Mouse (Mus musculus) cerebellum, adult 8-10 months (tissue): ENCODE results near the gene Atg16l2.

ENCODE experiments used
- DNase-seq: peaks from one replicate; pipeline ENCODE4 v3.0.0; 2022

Gene Atg16l2

GRCm38 (mm10) chr7:101301881-101302456 lies at the start of gene Atg16l2:
TSS of gene Atg16l2 (minus strand) at chr7:101302251.
- DNase-seq: peak; percentile 97

DNA sequence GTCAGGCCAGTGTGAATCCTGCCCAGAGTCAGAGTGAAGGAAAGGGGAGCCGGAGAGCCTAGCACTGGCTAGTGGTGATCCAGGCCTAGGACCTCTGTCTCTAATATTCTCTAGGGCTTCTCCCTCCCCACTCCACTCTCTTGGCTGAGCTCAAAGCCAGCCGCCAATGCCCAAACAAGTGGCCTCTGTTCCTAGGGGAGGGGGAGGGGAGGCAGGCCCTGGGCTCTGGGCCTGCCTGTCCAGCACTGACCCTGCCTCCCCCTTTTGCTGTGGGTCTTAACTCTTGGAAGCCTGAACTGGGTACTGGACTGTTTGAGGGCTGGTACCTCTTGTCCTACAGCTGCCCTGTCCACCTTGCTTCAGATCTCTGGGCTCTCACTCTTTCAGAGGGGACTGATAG lies 47.8 kb upstream of the Atg16l2 start:
- no peak for DNase-seq

- no peak for DNase-seq
Measured at GRCm38 (mm10) chr7:101348312-101348711, 46.3 kb upstream of the Atg16l2 start.

GRCm38 (mm10) chr7:101347767-101348270 lies 45.8 kb upstream of the Atg16l2 start, which contains the start of gene Arap1:
TSS of gene Arap1 (plus strand) at chr7:101348067.
- no peak for DNase-seq

DNA sequence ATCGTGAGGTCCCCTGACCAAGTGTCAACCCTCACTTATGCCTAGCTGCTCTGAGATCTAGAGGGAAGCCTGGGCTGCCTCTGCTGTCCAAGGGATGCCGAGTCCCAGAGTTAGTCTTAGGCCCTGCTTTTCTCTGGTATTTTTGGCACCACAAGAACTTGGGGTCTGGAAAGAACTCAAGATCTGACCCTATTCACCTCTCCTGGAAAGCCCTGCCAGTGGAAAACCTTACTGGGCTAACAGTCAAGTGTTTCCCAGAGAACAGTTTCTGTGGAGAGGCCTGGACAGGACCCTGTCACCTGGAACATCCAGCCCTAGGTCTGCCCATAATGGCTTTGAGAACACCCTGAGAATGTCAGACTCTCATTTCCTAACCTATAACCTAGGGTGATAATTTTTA lies 44.9 kb upstream of the Atg16l2 start:
- DNase-seq: no peak

- DNase-seq: no peak
Measured at GRCm38 (mm10) chr7:101344892-101345291, 42.8 kb upstream of the Atg16l2 start.

DNA sequence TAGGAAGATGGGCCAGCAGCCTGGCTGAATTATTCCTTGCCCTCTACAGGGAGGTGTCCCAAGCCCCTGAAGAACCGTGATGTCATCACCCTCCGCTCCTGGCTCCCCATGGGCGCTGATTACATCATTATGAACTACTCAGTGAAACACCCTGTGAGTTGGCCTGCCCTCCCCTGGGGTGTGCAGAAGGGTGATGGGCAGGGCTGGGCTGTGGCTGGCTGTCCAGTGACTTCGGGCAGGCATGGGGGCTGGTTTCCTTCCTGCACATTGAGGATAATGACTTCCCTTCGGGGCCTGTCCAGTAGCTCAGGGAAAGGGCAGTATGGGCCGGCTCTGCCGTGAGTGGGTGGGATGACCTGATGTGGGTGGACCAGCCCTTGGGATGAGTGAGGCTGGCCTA lies 41.1 kb upstream of the Atg16l2 start:
- DNase-seq: no peak

DNA sequence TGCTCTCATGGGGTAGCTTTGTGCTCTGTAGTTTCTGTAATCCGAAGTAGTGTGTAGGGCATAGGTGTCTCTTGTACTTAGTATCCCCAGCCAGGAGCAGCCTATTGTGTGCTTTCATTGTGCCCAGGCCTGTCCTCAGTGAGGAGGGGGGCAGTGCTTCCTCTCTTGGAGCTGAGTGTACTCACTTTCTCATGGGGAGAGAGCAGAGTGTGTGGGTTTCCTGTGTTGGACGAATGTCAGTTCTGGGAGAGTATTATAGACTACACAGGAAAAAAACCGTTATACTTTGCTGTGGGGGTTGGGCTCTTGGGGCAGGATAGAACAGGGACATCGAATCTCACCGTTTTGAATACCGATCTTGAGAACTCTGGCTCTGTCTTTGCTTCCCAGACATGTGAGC lies 39.4 kb upstream of the Atg16l2 start:
- DNase-seq: no peak

DNA sequence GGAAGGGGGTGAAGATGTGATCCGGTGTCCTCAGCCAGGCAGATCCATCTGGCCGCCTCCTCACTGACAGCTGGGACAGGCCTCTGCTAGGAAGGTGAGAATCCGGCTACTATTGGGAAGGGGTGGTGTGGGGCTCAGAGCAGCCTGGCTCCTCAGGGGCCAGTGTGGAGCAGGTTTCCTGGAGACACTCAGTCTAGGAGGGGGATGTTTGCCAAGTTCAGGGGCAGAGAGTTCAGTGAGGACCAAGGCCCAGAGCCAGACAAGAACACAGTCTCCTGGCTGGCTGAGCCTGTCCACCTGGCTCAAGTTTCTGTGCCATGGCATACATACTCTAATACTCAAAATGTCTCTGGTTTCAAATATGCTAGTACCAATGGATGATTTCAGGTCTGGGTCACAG lies 35.4 kb upstream of the Atg16l2 start:
- DNase-seq: peak; percentile 61

DNA sequence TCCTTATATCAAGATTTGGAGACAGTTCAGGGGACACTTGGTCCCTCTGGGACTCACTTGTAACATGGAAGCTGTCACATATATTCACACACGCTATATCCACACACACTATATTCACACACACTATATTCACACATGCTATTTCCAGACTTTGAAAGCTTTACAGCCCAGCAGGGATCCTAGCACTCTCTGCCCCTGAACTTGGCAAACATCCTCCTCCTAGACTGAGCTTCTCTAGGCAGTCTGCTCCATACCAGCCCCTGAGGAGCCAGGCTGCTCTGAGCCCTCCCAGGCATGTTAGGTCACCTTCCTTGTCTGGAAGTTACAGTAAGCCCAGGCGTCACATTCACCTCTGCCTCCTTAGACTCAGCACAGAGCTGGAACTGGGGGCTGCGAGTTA lies 34.6 kb upstream of the Atg16l2 start:
- no peak for DNase-seq

DNA sequence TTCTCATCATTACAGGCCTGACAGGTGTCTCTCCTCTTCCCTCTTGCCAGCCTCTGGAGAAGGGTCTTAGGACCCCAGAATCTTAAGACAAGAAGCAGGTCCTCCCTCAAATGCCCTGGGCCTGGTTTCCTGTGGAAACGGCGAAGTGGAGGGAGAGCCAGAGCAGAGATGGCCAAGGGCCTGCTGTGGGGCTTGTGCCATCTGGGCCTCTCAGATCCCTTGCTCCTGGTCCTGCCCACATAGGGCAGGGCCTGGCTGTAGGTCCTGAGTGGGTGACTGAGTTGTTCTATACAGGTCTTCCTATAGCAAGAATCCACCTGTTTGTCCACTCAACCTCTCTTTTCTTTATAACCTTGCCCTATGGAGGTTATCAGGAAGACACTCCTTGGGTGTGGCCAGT lies 33.2 kb upstream of the Atg16l2 start:
- DNase-seq: peak; percentile 48

DNA sequence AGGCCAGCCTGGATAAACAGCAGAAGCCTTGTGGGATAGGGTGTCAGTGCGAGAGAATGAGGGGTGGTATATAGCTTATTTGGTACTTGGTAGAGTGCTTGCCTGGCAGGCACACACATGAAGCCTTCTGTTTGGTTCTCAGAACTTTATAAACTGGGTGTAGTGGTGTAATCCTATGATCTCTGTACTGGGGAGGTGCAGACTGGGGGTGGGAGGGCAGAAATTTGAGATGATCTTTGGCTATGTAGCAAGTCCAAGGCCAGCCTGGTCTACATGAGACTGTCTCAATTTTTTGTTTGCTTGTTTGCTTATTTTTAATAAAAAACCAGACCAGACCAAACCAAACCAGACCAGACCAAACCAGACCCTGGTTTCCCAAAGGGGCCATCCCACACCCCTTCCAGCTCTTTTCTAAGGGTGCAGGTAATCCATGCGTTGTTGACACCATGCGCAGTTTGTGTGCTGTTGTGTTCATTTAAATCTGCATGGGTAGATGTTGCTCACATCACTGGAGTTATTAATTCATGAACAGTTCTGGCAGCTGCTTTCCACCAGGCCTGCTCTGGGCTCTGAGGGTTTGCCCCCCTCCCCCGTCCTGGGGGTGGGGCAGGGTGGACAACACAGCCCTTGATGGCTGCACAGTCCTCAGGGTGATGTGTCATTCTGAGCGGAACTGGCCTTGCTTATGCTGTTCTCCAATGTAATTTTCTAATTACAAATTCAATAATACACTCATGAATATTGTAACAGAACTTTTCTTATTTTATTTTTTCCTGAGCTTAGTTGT lies 30.2 kb upstream of the Atg16l2 start:
- DNase-seq: no peak

- DNase-seq: peak; percentile 65
Measured at GRCm38 (mm10) chr7:101330841-101331173, 28.8 kb upstream of the Atg16l2 start.

GRCm38 (mm10) chr7:101330074-101330840 lies 28.2 kb upstream of the Atg16l2 start:
- no peak for DNase-seq

DNA sequence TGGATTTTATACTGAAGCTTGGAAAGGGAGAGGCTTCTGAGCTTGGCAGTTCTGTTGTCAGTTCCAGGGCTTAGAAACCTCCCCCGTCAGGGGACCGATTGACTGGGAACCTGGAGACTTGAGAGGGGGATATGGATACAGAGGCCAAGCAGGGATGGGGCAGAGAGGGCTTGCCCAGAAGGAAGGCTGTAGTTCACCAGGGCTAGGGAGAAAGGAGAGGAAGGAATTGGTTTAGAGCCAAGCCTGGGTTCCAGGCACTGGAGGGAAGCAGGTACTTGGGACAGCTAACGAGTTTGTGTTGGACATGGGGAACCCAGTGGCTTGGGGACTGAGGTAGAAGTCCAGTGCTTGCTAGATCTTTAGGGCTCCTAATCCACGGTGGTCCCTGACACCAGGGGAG lies 27.6 kb upstream of the Atg16l2 start:
- no peak for DNase-seq

DNA sequence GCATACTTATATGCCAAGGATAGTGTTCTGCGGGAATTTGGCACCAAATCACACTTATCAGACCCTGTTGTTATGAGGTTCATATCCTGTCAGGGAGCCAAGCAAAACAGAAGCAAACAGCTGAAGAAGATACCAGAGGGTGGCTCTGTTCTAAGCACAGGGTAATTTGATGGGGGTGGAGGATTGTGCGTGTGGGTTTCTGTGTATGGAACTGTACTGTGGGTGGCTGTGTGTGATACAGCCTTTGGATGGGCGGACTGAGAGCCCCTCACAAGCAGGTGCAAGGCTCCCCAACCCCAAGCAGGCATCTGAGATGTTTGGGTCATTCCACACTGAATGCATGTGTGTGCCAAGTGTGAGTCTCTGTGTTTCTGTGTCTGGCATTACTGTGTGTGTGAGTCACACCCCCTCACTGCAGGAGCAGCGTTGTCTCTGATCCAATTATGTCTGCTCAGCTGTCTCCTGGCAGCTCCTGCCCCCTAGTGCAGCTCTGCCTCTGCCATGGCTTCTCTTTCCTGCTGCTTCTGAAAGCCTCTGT lies 26.6 kb upstream of the Atg16l2 start:
- peak; percentile 52 for DNase-seq

DNA sequence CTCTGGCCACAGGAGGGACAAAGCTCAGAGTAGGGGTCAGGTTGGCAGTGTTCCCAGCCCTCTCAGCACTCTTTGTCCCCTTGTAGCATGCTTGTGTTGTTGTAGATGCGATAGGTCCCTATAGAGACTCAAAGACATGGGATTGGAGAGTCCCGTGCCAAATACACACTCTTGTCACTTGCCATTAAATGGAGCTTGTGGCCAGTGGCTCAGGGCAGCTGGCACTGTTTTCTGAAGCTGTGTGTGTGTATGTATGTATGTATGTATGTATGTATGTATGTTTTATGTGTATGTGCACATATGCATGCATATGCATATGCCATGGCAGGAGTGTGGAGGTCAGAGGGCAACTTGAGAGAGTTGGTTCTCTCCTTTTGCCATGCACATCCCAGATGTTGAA lies 25.7 kb upstream of the Atg16l2 start:
- DNase-seq: no peak

- no peak for DNase-seq
Measured at GRCm38 (mm10) chr7:101327263-101327662, 25.2 kb upstream of the Atg16l2 start.

- DNase-seq: no peak
Measured at GRCm38 (mm10) chr7:101326006-101326405, 24.0 kb upstream of the Atg16l2 start.

- peak; percentile 39 for DNase-seq
Measured at GRCm38 (mm10) chr7:101324142-101324962, 22.3 kb upstream of the Atg16l2 start.

DNA sequence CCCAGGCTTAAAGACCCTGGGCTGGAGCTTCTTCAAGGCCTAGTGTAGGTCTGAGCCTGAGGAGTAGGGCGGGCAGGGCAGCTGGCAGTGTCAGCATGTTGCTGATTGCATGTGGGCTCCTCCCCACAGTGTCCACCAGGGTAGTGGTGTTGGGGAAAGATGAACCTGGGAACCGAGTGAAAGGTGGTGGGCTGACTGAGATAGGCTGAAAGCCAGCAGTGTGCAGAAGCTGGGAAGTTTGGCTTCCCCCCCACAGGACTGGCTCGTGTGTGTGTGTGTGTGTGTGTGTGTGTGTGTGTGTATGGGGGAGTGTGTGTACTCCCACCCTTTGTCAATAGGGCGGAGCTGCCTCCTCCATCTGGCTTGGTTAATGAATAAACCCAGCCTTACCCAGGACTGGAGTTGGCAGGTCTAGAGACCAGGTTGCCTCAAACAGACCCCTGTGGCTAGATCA lies 21.1 kb upstream of the Atg16l2 start:
- DNase-seq: peak; percentile 42

DNA sequence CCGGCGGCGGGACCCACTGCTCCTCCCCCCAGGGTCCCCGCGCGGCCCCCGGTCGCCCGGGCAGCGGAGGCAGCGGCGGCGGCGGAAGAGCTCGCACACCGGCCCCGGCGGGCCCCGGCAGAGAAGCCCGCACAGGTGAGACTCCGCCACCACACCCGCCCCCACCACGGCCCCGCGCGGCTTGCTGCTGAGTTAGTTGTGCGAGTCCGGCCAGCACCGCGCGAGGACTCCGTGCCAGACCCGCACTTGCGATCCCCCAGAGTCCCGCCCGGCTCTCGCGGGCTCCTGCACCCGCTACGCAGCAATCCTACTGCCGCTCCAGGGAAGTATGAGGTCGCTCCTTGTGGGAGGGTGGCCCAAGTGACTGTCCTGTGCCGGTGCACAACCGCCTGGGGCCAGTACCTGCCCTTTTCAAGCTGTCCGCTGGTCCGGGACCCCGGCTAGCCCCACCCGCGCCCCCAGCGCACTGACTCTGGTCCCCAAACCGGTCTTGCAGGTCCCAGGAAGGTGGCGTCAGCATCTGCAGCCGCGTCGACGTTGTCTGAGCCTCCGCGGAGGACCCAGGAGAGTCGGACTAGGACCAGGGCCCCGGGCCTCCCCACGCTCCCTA lies 19.3 kb upstream of the Atg16l2 start:
- DNase-seq: peak; percentile 65
